Mouse (Mus musculus): ENCODE results near the gene Gnl3l.

Gene Gnl3l

GRCm38 (mm10) chrX:151016938-151017877 is at the start of gene Gnl3l:
Gene Gnl3l (minus strand): TSS chrX:151017322.
- DNase-seq: peak; percentile 93

DNA sequence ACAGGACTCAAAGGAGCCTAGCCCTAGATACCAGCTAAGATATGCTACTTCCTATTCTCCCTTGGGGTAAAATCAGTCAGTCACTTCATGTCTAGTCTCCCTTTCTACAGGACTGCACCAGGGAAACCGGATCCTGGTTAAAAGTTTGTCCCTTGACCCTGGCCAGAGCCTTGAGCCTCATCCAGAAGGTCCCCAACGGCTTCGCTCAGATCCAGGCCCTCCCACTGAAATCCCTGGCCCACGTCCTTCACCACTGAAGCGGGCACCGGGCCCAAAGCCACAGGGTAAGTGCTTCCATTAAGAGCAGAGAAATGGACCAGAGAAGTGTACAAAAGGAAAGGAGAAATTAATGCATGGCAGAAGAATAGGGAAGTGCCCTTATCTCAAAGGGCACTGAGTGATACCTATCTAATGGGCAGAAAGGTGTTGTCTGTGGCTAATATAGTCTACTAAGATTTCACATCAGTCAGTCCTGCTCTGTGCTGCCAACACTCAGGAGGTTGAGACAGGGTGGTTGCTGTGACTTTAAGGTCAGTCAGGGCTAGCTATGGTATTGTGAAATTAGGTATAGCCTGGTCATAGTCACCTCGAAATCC is 49.0 kb upstream of the Gnl3l start:
- DNase-seq: no peak

DNA sequence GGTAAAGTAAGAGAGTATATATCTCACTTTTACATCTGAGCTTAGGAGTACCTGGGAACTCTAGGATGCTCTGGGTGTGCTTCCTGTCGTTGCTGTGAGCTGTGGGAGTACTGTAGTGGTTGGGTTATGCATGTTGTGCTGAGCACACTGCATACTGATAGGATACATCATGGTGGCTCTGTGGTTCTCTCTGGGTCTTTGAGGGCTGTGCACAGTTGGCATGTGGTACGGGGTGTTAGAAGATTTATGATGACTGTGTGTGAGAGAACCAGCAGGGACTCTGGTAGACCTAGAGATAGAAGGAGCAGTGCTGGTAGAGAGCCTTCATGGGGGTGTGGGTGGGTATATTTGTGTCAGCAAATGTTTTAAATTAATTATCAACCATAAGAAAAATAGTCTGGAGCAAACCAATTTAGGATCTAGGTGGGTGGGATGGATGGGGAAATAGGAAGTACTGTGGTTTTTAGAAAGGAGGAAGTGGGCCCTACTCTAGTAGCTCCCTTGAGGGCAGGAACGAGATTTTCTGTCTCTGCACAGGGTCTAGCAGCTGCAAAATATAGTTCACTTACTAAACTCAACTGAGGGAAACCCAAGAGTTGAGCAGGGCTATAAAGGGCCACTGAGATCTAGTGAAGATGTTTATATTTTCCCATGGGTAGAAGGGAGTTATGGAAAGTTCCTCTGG is 44.6 kb upstream of the Gnl3l start:
- no peak for DNase-seq

- peak; percentile 22 for DNase-seq
Measured at GRCm38 (mm10) chrX:151059346-151059745, 42.2 kb upstream of the Gnl3l start.

DNA sequence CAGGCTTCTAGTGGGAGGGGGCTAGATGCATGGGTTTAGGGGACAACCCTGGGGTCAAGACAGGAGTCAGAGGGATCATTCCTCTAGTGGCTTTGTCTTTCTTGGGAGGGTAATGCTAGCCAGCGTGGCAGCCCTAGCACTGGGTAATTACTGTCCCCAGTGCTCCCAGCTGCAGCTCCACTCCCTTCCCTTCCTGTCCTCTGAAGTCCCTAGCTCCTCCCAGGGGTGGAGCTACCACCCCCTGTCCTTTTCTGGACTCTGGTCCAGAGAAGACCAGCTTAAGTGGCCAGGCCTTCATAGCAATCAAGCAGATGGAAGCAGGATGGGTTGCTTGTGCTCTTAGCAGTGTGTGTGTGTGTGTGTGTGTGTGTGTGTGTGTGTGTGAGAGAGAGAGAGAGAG is 38.4 kb upstream of the Gnl3l start:
- peak; percentile 58 for DNase-seq

DNA sequence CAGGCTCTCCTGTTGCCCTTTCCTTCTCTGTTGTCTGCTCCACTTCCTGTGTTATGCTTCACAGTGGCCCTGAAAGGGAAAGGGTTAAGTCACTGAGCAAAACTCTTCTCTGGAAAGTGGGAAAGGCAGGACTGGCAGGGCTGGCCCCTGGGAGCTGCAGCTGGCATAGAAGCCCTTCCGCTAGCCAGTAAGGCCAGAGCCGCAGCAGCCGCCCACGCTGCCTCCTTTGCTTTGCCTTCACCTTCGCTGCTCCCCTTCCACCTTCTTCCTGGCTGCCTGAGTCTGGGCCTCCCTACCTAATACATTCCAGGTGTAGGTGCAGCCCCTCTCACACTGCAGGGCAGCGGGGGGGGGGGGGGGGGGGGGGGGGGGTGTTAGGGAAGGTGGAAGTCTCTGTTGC is 37.4 kb upstream of the Gnl3l start:
- no peak for DNase-seq

DNA sequence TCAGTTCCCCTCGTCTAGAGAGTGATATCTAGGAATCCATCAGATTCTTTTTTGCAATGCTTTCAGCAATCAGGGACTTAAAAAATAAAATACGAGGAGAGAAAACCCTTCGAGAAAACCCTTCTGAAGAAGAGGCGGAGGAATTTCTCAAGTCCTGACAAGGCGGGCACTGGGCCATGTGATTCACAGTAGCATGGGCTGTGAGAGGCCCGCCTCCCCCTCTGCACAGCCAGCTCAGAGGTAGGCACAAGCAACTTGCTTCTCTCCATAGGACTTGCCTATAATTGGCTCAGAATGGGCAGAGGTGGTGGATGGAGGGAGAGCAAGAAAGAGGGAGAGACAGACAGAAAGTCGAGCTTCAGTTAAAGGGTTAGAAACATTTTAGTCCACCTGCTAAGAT is 33.2 kb upstream of the Gnl3l start:
- peak; percentile 5 for DNase-seq

DNA sequence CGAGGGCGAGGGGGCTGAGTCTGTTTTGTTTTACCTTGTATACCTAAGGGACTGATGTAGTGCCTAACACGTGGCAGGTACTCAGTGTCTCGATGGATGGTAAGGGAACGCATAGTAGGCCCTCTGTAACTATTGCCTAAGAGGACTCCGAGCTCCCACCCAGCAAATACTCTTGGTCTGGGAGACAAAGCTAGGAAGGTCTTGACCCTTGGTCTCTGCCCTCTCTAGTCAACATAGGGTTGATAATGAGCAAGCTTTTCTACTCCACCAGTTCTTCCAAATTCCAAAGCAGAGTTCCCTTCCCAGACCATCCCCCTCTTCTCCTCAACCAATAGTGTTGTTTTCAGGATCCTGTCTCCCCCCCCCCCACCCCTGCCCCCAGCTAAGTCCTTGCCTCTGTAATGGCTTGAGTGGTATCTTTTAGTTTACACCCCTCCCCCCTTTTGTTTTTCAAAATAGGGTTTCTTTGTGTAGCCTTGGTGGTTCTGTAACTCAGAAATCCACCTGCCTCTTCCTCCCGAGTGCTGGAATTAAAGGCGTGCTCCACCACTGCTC is 32.6 kb upstream of the Gnl3l start:
- no peak for DNase-seq

GRCm38 (mm10) chrX:151047431-151048058 is 30.4 kb upstream of the Gnl3l start:
- DNase-seq: peak; percentile 53

DNA sequence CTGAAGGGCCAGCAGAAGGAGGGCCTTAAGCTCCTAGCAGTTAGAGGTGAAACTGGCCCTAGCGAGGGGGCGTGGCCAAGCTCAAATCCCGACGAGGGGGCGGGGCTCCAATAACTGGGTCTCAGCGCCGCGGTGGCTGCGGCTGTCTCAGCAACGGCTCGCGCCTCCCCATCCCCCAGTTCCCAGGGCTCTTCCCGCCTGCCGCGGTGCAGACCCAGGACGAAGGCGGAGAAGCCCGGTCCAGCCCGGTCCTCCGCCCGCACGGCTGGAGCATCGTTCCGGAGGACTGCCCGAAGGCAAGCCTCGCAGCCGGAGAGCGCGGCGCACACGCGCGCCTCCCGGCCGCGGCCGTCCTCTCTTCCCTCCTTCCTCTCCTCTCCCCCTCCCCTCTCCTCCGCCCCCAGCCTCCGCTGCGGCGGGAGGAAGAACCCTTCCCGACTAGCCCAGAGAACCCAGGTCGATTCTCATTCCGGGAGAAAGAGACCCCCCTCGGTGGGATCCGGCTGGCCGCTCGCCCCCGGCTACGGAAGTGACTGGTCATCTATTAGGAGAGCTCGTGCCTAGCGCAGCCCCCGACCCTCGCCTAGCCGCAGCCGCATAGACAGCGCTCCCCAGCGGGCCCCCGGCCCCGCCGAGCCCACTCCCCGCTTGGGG is 29.8 kb upstream of the Gnl3l start:
- peak; percentile 93 for DNase-seq

DNA sequence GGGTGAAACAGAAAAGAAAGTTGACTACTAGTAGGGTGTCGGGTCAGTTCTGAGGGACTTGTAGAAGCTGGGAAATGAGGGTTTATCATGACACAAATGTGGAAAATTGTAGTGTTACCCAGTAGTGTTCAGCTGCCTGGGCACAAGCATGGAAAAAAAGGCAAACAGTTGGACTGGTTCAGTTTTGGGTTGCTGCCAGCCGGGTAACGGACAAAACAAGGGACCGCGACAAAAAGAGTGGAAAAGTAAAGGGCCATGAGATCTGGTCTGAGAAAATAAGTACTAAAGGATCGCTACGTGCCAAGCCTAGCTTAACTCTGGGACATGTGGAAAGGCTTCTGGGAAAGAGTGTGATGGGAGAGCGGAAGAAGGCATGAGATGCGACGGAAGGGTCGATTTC is 29.2 kb upstream of the Gnl3l start:
- no peak for DNase-seq

- no peak for DNase-seq
Measured at GRCm38 (mm10) chrX:151045850-151046249, 28.7 kb upstream of the Gnl3l start, which contains the start of gene Fgd1. Gene Fgd1 (plus strand): TSS chrX:151046150.

DNA sequence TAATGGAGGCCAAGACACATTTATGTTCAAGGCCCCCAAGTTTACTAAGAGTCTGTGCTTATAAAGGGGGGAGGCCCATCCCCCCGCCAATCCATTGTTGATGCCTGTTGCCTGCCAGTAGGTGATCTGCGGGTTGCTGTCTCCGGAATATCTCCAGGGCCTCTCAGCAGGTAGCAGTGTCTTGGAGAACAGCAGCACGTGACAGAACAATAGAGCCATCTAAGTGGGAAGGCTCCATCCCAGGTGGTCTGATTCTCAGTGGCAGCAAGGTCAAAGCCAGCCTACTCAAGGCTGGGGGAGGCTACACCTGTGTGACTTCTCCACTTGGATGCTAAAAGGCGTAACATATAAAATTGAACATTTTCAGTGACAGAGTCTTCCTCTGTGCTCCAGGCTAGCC is 24.1 kb upstream of the Gnl3l start:
- DNase-seq: no peak

GRCm38 (mm10) chrX:151031400-151031799 is 14.3 kb upstream of the Gnl3l start:
- no peak for DNase-seq

GRCm38 (mm10) chrX:151018798-151019197 is 1.7 kb upstream of the Gnl3l start:
- no peak for DNase-seq

DNA sequence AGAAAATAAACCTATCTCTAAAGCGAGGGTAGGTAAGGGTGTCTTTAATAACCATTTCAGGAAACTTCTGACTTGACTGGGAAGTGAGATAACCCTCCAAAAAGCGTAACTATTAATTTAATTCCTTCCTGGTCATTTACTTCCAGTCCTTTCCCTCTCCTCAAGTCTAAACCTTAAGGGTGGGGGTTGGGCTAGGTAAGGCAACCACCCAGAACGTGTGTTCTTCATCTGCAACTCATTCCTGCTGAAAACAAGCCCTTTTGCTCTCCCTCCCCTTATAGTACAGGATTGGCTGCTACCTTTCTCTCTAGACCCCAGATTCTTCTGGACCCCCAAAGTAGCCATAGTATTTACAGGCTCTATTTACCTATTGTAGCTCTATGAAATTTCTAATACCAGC is 775 bp upstream of the Gnl3l start:
- DNase-seq: peak; percentile 4

- no peak for DNase-seq
Measured at GRCm38 (mm10) chrX:150996775-150997174, 20.3 kb downstream of the Gnl3l start.

- peak; percentile 4 for DNase-seq
Measured at GRCm38 (mm10) chrX:150981621-150982020, 35.5 kb downstream of the Gnl3l start.

DNA sequence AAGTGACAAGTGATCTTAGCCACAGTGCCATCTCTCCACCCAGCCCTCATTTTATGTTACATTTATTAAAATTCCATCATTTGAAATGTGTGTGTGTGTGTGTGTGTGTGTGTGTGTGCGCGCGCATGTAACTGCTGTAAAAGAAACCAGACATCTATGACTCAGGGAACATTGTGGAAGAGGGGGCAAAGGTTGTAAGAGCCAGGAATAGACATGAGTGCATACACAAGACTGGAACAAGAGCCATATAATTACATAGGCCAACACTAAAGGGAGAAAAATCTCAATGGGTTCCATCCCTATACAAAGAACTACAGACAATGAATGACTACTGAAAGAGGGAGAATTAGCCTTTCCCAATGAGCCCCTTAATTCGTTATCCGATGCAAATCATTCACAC is 41.7 kb downstream of the Gnl3l start:
- DNase-seq: no peak

- no peak for DNase-seq
Measured at GRCm38 (mm10) chrX:150963027-150963426, 54.1 kb downstream of the Gnl3l start.

GRCm38 (mm10) chrX:150960702-150961101 is 56.4 kb downstream of the Gnl3l start:
- peak; percentile 2 for DNase-seq

All from kidney, postnatal 14 days (tissue).